Mouse (Mus musculus): ENCODE data around the gene Cobll1.
A peak's percentile ranks its signal among the peaks of the same experiment; 100 is the strongest.

The Cobll1 gene

DNA sequence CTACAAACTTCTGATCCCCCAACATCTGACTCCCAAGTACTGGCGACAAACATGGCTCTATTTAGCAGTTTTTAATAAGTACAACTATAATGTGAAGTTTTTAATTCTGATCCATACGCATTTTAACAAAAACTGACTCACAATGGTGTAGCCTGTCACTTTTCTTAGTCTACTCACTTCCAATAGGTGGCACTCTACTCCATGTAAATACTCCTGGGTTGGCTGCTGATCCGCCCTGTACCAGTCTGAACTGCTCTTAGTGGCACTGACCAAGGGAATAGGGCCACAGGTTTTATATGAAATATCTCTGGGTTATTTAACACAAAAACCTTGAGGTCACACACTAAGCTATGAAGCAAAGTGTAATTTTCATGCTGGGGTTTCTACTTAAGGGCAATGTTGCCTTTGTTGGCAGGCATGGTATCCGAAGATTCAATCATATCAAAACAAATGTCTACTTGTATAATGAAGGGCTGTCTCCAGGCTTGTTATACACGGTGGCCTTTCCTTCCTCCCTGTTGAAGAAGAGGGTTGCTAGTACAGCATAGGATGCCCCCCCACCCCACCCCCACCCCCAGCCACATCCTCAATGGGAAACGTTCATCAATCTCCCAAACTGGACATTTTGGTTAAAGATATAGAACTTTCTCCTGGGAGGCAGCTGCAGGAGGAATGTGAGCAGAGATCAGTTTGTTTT is 93.6 kb downstream of the Cobll1 start:
- DNase-seq, result peak; percentile 11

DNA sequence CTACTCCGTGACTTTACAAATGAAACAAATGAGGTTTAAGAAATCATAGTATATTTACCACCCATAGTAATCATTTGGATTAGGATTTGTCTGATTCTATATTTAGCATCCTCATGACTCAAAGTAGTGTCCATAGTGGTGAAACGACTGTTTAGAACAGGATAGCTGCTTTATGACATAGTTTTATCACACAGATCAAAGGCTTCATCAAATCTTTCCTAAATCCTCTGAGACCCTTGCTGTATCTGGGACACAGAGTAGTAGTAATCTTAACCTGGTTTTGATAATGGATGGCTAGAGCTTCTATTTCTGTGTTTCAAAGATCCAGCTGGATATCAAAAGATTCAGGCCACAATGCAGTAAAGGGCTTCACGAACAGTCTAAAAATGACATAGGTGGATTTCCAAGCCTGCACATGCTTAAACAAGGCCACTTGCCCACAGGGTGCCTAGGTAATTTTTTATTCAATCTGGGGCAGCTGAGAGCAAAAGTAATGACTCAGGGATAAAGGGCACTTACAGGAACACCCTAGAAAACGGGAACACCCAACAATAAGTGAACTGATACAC is 98.0 kb downstream of the Cobll1 start:
- no peak for DNase-seq

DNA sequence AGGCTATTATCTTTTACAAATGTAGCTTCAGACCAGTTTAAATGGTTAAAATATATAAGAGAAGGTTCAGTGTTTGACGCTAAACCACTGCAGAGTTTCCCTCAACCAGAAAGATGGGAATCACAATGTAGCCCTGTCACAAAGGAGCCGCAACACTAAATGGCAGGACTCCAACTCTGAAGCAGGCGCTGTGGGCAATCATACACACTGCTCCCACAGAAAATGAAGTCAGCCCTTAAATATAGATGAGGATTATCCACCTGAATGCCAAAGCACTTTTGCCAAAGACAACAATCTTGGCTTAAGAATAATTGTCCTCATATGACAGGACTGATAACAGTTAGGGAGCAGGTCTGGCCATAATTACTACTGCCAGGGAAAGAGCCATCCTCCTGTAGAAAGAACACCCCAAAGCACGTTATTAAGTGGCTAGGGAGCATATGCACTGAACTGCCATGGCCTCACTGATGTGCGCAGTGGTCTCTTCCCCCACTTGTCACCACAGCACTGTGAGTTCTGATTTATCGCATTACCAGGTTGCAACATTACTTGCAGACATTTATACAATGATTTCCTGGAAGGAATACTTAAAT is 98.8 kb downstream of the Cobll1 start:
- peak; percentile 10 for DNase-seq

DNA sequence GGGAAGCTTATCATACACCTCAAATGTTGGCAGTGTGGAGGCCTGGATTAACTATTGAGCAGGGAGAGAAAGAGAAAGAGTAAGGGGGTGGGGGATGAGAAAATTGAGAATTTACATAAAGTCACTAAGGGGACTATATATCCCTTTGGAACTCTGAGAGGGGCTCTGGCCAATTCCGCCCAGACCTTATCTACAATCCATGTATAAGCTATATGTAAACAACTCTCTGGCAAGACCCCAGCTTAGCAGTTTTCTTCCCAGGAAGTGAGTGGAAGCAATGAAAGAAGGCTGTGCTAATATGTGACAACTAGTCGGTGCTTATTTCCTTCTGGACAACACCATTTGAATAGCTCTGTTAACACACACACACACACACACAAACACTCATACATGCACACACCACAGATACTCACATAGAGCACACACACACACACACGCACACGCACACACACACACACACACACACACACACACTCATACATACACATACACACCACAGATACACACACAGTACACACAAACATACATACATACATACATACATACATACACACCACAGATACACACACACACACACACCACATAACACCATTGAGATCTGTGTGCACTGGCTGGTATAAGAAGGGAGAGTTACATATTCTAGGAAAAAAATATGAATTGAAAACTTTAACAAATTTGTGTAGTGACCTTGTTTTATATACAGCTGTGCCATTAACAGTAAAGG is 99.4 kb downstream of the Cobll1 start:
- no peak for DNase-seq

DNA sequence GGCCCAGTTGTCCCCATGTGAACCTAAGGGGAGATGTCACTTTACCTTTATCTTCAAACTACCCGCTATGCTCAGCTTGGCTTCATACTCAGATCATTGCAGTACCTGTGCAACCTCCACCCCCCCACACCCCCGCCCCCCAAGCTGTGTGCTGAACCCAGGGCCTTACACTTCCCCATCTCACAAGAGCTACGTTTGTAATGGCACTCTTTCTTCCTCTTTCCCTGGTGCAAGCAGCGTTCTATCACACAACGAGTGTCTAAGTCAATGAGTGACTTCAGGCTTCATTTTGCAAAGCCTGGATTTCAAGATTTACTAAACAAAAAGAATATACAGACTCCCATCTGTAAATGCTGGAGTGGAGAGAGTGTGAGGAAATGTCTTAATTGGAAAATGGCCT is 100.2 kb downstream of the Cobll1 start:
- DNase-seq, result no peak

DNA sequence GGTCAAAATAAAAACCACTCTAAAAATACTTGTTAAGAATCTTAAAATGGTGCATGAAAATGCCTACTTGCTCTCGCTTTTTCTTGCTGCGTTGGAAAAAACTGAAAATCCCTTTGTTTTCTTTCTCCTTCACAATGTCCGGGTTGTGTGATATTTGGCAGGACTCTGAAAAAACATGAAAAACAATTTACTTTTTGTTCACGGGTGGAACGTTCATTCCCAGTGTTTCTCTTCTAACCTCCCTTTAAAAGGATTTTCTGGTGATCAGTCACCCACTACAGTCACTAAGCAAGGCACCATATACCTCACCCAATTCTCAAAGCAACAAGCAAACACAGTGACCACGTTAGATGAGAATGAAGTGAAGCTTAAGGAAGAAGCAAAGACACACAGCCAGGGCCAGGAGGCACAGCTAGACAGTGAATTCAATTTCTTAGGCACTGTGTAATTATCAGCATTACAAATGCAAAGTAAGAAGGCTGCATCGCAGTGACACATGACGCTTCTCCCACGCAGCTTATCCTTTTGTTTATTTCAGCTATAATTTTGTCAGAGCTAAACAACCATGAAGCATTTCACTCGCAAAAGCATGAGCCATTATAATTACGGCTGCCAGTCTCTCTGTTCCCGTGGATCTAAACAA is 112.9 kb downstream of the Cobll1 start:
- DNase-seq, result no peak

DNA sequence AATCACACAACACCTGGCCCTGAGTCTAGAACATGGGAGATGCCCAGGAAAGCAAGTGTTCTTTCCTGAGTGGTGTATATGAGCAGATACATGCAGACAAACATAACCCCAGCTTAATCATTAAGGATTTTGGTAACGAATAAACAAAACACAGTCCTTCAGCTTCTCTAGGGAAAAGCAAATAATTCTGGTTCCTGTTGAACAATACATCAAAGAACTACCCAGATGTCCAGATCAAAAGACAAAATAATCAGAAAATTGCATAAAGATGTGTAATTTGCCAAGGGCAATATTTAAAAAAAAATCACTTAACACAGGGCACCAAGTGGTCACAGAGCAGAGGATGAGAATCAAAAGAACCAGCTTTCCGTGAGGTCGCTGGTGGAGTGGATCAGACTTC is 115.5 kb downstream of the Cobll1 start:
- DNase-seq, result no peak

DNA sequence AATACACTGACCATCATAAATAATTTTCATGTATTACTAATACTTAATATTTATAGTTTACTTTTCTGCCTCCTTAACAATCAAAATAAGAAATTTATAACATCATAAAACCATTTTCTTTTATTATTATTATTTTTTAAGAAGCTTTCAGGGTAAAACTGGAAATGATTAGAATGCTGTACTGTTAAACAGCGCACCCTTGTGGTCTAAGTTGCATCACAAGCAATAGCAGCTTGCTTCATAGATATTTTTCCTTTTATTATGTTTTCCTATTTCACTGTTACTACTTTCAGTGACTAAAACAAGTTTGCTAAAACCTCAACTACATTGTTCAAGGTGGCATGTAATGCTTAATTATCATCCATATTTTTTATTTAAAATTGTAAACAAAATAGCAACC is 117.8 kb downstream of the Cobll1 start:
- peak; percentile 14 for DNase-seq

DNA sequence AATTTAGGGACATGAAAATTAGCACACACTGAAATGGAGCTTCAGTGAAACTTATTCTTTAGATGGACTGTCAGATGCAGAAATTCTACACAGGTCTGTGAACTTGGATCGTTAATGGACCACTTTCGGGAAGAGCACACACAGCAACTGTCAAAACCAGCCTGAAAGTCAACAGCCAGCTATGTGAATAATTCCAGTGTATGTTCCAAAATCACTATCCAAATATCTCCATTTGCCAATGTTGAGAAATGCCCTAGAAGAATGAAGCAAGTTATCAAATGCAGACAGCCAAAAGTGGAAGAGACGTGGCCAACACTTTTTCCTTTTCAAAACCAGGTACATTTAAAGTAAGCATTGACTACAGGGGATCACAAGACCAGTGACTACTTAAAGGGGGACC is 118.2 kb downstream of the Cobll1 start:
- DNase-seq, result no peak

DNA sequence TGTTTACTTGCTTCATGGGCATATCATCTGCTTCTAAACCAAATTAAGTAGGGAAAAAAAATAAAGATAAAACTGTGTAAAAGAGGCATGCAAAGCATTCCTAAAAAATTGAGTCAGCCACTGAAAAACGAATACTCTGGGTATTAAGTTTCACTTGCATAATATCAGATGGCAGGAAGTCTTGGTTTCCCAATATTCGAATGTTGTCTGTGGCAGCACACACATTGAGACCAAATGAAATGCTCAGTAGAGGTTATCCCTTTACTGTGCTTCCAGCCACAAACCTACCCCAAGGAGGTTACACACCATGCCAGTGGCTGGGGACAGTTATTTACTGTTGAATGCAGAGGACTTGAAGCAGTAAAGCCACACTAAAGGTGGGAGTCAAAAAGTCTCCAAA is 119.1 kb downstream of the Cobll1 start:
- DNase-seq, result no peak

DNA sequence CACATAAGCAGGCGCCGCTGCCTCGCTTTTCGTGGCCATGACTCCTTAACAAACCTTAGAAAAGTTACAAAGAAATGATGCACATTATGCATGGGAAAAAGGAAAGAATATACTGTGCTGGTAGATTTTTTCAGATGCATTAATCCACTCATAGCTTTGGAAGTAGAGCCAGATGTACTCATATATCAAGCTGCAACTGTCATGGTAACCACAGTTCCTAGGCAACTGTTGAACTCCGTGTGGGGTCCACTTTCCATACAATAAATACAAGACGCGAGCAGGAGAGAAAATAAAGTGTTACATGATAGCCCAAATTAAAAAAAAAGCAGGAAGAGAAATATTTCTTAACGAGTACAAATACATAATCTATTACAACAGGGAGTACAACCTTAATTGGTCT is 119.5 kb downstream of the Cobll1 start:
- no peak for DNase-seq

DNA sequence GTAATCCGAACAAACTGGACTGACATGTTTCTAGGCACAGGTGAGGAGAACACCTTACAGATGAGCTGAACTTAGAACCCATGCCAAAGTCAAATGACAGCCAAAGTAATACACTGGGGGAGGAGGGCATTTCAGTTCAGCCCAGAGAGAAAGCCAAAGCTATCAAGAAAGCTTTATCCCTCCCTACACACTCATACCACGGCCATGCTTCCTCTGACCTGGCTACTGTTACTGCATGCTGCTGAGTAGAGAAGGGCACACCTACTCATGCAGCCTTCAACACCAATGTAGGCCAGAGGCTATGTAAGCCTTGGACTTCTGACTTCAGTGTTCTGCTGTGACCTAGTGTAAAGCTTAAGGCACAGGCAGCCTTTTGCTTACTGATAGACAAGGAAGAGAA is 120.1 kb downstream of the Cobll1 start:
- no peak for DNase-seq

DNA sequence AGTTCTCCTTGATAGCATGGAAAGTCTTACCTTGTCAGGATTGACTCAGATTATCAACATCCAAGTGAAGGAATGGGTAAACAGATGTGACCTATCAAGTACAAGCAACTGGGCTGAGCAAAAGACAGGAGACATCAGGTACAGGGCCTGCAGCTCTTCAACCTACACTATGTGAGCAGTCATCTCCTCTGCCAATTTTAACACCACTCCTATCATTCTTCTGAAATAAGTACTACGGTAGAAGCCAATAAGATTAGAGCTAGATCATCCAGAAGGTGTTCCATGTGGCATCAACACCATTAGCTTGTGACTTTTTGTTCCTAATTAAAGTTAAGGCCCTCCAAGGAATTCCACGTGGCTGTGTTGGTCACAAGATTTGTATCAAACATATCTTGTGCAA is 121.3 kb downstream of the Cobll1 start:
- DNase-seq, result no peak

DNA sequence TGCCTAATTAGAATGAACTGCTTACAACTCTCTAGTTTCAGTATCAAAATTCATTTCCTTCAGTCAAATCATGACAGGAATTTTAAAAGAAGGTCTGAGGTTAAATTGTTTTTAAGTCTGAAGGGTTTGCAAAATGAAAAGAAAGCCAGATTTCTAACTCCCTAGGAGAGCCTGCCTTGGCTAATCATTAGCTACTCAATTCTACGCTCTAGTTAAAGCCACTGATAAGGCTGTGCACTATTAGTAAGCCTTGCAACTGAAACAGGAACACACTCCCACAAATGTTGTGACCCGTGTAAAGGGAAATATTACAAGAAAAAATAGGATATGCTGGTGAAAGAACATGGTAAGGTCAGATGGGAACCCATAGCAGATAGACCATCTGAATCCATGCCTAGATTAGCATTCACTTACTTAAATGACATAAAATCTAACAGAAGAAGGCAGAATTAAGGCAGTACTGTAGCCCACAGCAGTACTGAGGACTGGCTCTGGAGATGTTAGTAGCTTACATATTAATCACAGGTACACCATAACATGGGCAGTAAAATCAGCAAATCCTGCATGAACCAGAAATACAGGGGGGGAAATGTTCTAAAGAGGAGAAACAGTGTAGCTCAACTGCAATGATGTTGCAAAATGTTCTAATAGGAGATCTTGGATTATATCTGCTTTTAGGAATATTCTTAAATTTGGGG is 122.6 kb downstream of the Cobll1 start:
- DNase-seq, result no peak

DNA sequence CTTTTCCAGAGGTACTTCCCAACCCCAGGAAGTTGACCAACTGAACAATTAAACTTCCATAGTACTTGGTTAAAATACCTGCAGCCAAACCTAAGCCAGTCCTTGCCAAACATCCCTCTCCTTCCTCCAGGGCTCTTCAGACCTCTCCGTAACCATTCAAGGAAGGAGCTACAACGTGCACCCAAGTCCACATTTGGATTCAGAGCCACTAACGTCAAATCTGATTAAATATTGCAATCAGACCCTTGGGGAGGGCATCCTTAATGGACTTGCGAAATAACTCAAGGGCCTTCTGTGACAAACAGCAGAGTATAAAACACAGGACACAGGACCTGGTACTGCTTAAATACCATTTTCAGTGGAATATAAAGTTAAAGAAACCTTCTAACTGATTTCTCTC is 126.0 kb downstream of the Cobll1 start:
- no peak for DNase-seq

DNA sequence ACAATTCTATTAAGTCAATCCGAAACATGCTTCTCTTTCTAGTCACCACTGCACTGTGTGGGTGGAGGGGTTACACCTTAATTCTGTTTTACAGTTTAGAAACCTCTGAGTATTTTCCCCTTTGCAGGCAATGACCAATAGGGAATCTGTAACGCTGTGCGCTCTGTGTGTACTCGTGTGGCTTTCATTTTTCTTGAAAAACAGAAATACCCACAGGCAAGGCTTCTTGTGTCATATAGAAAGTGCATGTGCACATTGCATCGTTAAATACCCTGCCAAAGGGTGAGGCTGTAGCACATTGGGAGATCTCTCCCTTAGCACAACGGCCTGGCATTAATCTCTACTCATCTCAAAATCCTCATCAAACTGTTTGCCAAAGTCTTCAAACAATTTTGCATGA is 134.6 kb downstream of the Cobll1 start:
- DNase-seq, result no peak

DNA sequence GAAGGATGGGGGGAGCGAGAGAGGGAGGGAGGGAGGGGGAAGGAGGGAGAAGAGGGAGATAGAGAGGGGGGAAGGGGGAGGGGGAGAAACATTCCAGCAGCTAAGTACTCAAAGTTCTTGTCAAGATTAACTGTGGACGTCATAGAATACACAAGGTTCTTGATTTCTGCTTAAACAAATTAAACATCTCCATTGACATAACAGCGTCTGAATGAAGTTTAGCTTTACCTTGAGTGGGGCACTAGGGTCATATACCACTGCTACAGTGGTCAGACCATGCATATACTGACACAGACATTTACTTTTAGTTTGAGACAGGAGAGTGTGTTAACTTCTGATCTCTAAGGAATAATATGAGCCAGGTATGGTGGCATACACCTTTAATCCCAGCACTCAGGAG is 135.4 kb downstream of the Cobll1 start:
- DNase-seq, result no peak

DNA sequence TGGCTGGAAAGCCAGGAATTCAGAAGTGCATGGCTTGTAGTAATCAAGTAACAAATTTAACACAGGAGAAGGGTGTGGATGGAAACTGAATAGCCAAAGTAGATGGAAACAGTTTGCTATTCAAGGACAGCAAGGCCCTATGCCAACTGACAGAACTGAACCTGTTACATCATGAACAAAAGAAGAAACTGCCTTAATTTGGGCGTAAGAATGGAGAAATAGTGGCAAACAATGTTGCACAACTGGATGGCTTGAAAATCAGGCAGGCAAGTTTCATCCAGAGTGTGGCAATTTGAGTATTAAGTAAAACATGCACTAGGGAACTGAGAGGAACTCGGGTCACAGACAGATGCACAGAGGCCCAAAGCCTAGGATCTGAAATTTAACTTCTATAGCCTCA is 137.8 kb downstream of the Cobll1 start:
- DNase-seq, result no peak

DNA sequence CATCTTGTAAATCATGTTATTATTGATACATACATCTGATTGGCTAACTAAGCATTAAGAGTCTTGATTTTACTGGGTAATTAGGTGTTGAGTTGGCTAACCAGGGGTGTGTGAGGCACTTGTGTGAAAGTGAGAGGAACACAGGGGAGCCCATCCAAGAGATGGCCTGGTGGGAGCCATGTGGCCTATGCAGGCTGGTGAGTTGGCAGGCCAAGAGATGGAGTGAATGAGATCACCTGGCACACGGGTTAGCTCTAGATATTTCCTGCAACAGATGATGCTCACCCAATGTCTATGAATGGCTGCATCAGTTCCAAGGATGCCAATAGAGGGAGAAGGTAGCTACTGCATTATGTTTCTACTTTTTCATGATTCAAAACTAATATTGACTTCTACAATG is 139.2 kb downstream of the Cobll1 start:
- DNase-seq, result peak; percentile 63

DNA sequence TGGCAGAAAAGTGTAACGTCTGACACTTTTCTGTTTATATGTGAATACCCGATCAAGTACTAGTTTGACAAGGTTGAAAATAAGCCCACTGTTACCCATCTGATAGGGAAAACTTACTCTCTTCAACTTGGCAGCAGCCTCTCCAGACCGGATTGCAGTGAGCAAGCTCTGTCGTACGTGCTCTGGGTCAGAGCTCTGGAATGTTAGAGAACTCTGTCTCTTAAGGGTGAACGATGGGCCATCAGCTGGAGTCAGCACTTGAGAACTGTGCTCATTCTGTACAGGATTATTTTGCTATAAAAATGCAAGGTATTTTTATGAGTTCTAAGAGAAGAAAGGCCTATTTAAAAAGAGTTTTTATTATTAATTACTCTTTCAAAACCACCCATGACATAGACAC is 143.6 kb downstream of the Cobll1 start:
- DNase-seq, result no peak

DNA sequence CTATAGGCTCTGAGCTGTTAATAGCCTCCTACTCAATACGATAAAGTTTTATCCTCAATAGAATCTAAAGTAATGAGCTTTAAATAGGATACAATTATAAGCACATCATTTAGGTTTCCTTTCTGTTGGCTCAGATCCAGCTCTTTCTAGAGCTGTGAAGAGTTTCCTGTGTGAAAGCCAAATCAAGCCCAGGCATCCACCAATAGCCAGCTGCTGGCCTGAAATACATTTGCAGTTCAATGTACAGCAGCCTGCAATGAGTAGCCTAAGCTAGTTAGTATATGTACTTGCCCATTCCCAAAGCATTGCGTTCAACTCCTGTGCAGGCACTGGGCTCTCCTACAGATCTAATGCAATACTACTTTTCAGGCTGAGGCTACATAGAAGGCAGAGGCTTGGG is 145.2 kb downstream of the Cobll1 start:
- DNase-seq, result no peak

DNA sequence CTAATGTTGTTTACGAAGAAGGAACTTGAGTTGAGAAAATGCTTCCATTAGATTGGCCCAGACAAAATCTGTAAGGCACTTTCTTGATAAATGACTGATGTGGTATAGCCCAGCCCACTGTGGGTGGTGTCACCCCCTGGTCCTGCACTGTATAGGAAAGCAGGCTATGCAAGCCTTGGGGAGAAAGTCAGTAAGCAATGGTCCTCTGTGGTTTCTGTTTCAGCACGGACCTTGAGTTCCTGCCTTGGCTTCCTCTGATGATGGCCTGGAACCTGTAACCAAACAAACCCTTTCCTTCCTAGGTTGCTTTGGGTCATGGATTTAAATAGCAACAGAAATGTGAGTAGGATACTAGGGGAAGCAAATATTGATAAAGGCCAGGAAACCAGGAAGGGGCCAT is 148.2 kb downstream of the Cobll1 start:
- no peak for DNase-seq

DNA sequence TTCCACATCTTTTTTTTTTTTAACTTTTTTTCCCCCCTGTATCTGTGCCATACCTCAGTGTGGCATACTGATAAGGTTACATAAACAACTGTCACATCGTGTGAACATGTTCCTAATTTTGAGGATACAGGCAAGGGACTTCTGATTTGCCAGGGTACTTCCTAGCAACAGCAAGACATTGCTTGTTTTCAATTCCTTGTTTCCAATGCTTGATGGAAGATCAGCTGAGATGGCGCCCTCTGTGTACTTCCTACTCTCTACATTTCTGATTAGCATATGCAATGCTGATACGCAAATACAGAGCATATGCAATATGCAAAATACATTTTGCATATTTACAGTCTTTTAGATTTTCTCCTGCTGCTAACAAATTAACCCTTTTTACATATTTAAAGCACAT is 152.0 kb downstream of the Cobll1 start:
- DNase-seq, result no peak

Data from cerebellum, adult 9-10 months (tissue).